Mouse (Mus musculus) spleen, adult 2 months (tissue): Measurements from ENCODE around the gene Pex6.

Source experiments
- CTCF ChIP-seq: fragments of 200-500 bp; IDR thresholded peaks from 2 replicates; pipeline ENCODE4 v1.5.1; 2011; ENCODE audit warnings: mild to moderate bottlenecking, inconsistent platforms; ENCODE audit not compliant: insufficient read depth, insufficient read length, insufficient replicate concordance; ENCODE audit errors: extremely low read depth
- POLR2A ChIP-seq: fragments of 200-500 bp; IDR thresholded peaks from 2 replicates; pipeline ENCODE4 v1.6.1; 2011; ENCODE audit warnings: low read depth, low read length, inconsistent platforms

DNA sequence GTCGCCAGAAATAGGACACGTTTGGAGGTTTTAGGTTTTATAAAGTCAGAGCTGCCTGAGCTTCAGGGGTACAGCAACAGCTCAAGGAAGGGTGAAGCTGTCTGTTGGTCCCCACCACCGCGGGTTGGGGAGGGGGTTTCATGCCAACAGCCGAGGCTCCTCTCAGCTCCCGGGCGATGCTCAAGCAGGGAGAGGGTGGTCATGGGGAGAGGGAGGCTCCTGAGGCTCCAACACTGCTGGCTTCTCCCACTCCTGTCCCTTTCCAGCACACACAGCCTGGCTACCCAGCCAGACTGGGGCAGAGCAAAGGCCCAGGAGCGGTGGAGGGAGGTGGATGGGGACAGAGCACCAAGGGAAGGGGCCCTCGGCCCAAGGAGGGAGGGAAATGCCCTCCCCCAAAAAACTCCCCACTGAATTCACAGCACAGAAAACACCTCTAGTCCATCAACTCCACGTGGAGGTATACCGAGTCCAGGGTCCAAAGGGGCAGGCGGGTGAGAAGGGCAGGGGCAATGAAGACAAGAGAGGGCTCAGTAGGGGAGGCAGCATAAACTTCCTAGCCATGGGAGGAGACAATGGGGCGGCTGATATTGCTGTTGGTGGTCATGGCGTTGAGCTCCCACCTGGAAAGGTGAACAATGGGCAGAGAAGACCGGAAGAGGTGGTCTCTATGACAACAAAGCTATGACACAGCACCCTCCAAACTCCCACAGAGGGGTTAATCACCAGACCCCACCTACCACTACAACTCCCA is 36.6 kb upstream of the Pex6 start:
- TF ChIP-seq CTCF, result no peak
- TF ChIP-seq POLR2A, result no peak
